Mouse (Mus musculus) megakaryocyte, embryonic 14.5 days (primary cell): ENCODE measurements around the gene Ehbp1.

Experiments used
- FLI1 ChIP-seq: IDR thresholded peaks from 2 replicates; pipeline ENCODE4 v1.6.1; 2012; ENCODE audit warnings: low read length, inconsistent platforms, mixed read lengths
- GATA1 ChIP-seq: IDR thresholded peaks from 3 replicates; pipeline ENCODE4 v1.6.1; 2012; ENCODE audit warnings: mixed read lengths, low read length, inconsistent platforms, borderline replicate concordance

DNA sequence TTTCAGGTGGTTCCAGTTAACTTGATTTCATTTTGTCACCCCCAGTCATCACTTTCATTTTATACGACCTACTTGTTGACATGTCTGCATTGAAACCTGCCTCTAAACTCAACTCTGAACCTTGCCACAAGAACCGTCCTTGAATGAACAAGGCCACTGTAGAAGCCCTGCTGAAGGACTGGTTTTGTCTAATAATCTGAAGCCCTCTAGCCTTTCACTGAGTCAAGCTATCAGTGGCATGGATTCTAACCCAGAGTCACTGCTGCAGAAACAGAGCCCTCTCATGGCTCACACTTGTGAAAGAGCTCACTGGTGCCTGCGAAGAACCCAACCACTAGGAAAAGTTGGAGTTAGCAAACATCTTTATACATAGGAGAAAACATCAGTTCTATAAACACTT, 142.2 kb downstream of the Ehbp1 start:
- TF ChIP-seq GATA1 (no peak), FLI1 (no peak)
